Mouse (Mus musculus): ENCODE results near the gene Ptprn2. TPM values are rescaled to one million over a fixed set of nuclear protein-coding genes. Genes with fewer than 3 reads are reported as not detected.

Gene Ptprn2
- polyA plus RNA-seq, 1 experiment from 2014 or later: 6.9 TPM

DNA sequence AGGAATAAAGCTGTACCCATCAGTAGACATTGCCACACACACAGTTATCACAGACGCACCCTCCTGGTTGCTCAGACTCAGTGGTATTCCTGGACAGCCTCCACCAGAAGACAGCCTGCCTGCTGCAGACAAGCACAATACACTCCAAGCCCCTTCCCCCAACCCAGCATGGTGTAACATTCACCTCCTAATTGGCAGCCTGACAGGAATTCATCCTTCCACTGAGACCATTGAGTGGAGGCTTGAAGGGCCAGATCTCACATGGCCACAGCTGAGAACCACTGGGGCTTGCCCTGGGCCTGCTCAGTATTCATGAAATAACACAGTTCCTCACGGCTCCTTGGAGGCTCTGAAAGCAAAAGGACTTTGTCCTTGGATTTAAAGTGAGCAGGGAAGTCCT is 829.5 kb downstream of the Ptprn2 start:
- no peaks in the 10 kb centered on the region for H3K36me3 ChIP-seq (ENCODE audit: control insufficient read depth, insufficient read depth, low read length)
- H3K4me1 ChIP-seq (replicated peaks; ENCODE audit: control insufficient read depth, insufficient read depth, low read length): no peaks in the 10 kb centered on the region
- H3K4me2 ChIP-seq (replicated peaks; ENCODE audit: low read depth, low read length): no peak overlapping the region
- DNase-seq (ENCODE audit: low spot score) (peak; percentile 20), ATAC-seq (ENCODE audit: low FRiP score) (peak; percentile 60; the same call in 1 of the 2 replicates)
- no peaks in the 10 kb centered on the region for H3K9me3 ChIP-seq (ENCODE audit: control insufficient read depth, low read length)
- H3K27ac ChIP-seq (ENCODE audit: low read depth, low read length): peak overlapping the region; percentile 20; the same call in 1 of the 2 replicates
- no peak overlapping the region for H3K4me3 ChIP-seq (ENCODE audit: low read depth, low read length)
- WGBS: 44% methylated on average over 2 of the region's 2 CpGs
- H3K9ac ChIP-seq (ENCODE audit: low read depth, low read length): no peak overlapping the region
- no peaks in the 10 kb centered on the region for H3K27me3 ChIP-seq (ENCODE audit: control insufficient read depth, insufficient read depth, low read length)

DNA sequence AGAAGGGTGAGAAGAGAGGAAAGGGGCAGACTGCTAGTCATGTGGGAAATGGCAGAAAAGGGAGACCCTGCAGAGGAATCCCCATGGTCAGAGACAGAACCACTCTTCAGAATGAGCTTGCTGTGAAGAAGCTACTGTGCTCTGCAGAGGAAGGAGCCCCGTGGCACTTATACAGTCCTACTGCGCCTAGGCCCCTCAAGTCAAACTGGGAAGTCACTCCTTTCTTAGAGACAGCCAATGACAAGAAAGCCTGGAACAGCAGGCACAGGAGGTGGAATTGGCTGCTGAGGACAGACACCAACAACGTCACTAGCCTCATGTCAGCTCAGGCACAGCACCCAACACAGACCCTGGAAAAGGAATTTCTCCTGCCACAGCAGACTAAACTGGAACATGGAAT is 830.1 kb downstream of the Ptprn2 start:
- Histone ChIP-seq H3K9ac (ENCODE audit: low read depth, low read length) (no peak overlapping the region), H3K36me3 (ENCODE audit: control insufficient read depth, insufficient read depth, low read length) (no peaks in the 10 kb centered on the region), H3K9me3 (ENCODE audit: control insufficient read depth, low read length) (no peaks in the 10 kb centered on the region), H3K4me1 (replicated peaks; ENCODE audit: control insufficient read depth, insufficient read depth, low read length) (no peaks in the 10 kb centered on the region), H3K4me3 (ENCODE audit: low read depth, low read length) (no peak overlapping the region), H3K27ac (ENCODE audit: low read depth, low read length) (no peak overlapping the region), H3K4me2 (replicated peaks; ENCODE audit: low read depth, low read length) (no peak overlapping the region), H3K27me3 (ENCODE audit: control insufficient read depth, insufficient read depth, low read length) (no peaks in the 10 kb centered on the region)
- ATAC-seq (ENCODE audit: low FRiP score): no peak
- WGBS: 88% methylated on average over 3 of the region's 3 CpGs
- DNase-seq (ENCODE audit: low spot score): no peak

DNA sequence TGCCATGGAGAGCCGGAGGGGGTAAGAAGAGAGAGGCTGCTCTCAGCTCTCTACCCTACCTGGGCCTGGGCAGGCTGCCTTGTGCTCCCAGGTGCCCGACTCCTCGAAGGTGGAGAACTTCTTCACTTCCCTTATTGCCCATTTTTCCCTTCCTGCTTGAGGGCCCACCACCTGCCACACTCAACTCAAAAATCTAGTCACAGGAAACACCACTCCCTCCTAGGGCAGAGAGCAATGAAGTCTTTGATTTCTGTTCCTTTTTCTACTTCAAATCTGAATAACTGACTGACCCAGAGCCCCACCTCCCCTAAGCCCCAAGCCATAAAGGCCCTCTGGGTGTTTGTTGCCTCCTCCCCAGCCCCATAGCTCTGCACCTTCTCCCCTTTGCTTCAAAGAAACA is 832.7 kb downstream of the Ptprn2 start:
- DNase-seq (ENCODE audit: low spot score): no peak
- Histone ChIP-seq H3K4me2 (replicated peaks; ENCODE audit: low read depth, low read length) (no peak overlapping the region), H3K9ac (ENCODE audit: low read depth, low read length) (no peak overlapping the region), H3K4me1 (replicated peaks; ENCODE audit: control insufficient read depth, insufficient read depth, low read length) (no peaks in the 10 kb centered on the region), H3K36me3 (ENCODE audit: control insufficient read depth, insufficient read depth, low read length) (no peaks in the 10 kb centered on the region), H3K27ac (ENCODE audit: low read depth, low read length) (no peak overlapping the region), H3K9me3 (ENCODE audit: control insufficient read depth, low read length) (no peaks in the 10 kb centered on the region), H3K27me3 (ENCODE audit: control insufficient read depth, insufficient read depth, low read length) (no peaks in the 10 kb centered on the region), H3K4me3 (ENCODE audit: low read depth, low read length) (no peak overlapping the region)
- ATAC-seq (ENCODE audit: low FRiP score): no peak
- 98% methylated on average over 3 of the region's 3 CpGs for WGBS

DNA sequence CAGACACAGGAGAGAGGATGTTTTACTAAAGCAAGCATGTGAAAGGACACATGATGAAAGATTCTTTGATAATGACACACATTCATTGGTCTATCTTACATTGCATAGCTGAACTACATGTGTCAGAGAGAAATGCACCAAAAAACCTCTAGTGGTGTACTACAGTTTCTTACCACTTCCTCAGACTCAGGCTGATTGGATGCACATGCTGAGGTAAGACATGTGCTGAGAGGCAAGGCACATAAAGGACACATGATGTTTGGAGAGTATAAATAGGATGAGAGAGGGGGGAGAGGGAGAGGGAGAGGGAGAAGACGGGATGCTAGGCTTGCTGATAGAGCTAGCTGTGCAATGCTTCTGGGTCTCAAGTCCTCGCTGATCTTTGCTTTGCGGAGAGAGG is 837.5 kb downstream of the Ptprn2 start:
- ATAC-seq (ENCODE audit: low FRiP score) (no peak), DNase-seq (ENCODE audit: low spot score) (no peak)
- 86% methylated on average over 3 of the region's 3 CpGs for WGBS
- Histone ChIP-seq H3K36me3 (ENCODE audit: control insufficient read depth, insufficient read depth, low read length) (no peaks in the 10 kb centered on the region), H3K27ac (ENCODE audit: low read depth, low read length) (no peak overlapping the region), H3K9ac (ENCODE audit: low read depth, low read length) (no peak overlapping the region), H3K4me3 (ENCODE audit: low read depth, low read length) (no peak overlapping the region), H3K4me1 (replicated peaks; ENCODE audit: control insufficient read depth, insufficient read depth, low read length) (no peaks in the 10 kb centered on the region), H3K27me3 (ENCODE audit: control insufficient read depth, insufficient read depth, low read length) (no peaks in the 10 kb centered on the region), H3K9me3 (ENCODE audit: control insufficient read depth, low read length) (no peaks in the 10 kb centered on the region), H3K4me2 (replicated peaks; ENCODE audit: low read depth, low read length) (no peak overlapping the region)

MicroRNA genes within 50 kb of the gene (microRNA counts, 519-probe panel; counts per million panel counts)
- microRNA mmu-miR-153: 4,596 counts per million, percentile 51 among the panel's probes with 10 or more counts

Other genes starting within 250 kb of the Ptprn2 start
- gene Wdr60, start 222.7 kb upstream of the Ptprn2 start, polyA plus RNA-seq (2014; fragmentation: Nextera tagmentation; extraction: Ambion mirVana): 15.3 and 17.3 TPM in 2 replicates
- gene Gm11027, start 210.3 kb upstream of the Ptprn2 start, polyA plus RNA-seq (2014; fragmentation: Nextera tagmentation; extraction: Ambion mirVana): not detected in 2 replicates
- gene Esyt2, start 204.5 kb upstream of the Ptprn2 start, polyA plus RNA-seq (2014; fragmentation: Nextera tagmentation; extraction: Ambion mirVana): 18.8 and 22.1 TPM in 2 replicates
- 33.4 and 36.0 TPM in 2 replicates for gene Ncapg2, start 80.3 kb upstream of the Ptprn2 start, polyA plus RNA-seq (2014; fragmentation: Nextera tagmentation; extraction: Ambion mirVana)

Data from hindbrain, embryonic 11.5 days (tissue).